Mouse (Mus musculus): Measurements from ENCODE around the gene Bpifb4.

The Bpifb4 gene

GRCm38 (mm10) chr2:154005094-154005493 lies 67.1 kb downstream of the Bpifb4 start:
- DNase-seq (ENCODE audit: low spot score): no peak

GRCm38 (mm10) chr2:154005734-154006133 lies 67.7 kb downstream of the Bpifb4 start:
- no peak for DNase-seq (ENCODE audit: low spot score)

GRCm38 (mm10) chr2:154006331-154006730 lies 68.3 kb downstream of the Bpifb4 start:
- no peak for DNase-seq (ENCODE audit: low spot score)

- no peak for DNase-seq (ENCODE audit: low spot score)
These were observed 69.4 kb downstream of the Bpifb4 start for GRCm38 (mm10) chr2:154007381-154007780.

- no peak for DNase-seq (ENCODE audit: low spot score)
These were observed 70.0 kb downstream of the Bpifb4 start, which contains the start of gene Bpifa2 for GRCm38 (mm10) chr2:154007965-154008364. Bpifa2 (plus strand) TSS chr2:154008265.
